Mouse (Mus musculus): Measurements from ENCODE around the gene Olfr789.

GRCm38 (mm10) chr10:129473256-129473655 is 11.3 kb upstream of the Olfr789 start:
- TF ChIP-seq ZKSCAN1 (IDR thresholded peaks at IDR 0.05; ENCODE audit: borderline replicate concordance, low read depth, low read length) = no peak
- TF ChIP-seq ZNF384 (IDR thresholded peaks at IDR 0.05; ENCODE audit: low read depth, low read length) = no peak
- no peak for TF ChIP-seq E2F4 (IDR thresholded peaks at IDR 0.05; ENCODE audit: insufficient replicate concordance, low read depth, low read length)
- no peak for TF ChIP-seq CHD2 (IDR thresholded peaks at IDR 0.05; ENCODE audit: low read length)
- TF ChIP-seq MXI1 (IDR thresholded peaks at IDR 0.05; ENCODE audit: low read depth, low read length) = no peak
